ENCODE assay signal across 12 mouse cellular contexts in the genomic region with DNA sequence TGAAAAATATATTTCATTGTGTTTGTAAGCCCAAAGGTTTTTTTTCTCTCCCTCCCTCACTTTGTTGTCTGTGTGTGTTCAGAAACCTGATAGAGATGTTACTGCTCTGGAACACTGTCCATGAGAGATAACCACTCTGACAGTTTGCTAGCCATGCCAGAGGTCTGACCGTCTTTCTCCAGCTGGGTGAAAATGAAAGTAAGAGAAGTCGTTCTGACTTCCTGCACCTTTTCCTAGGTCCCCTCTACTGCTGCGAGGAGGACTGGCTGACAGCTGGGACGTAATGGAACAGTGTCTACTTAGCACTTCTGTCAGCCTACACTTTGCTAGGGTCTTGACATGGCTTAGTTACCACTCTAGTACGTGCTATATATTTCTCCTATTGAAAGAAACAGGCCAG. TPM values are rescaled to one million over a fixed set of nuclear protein-coding genes. Genes with fewer than 3 reads are reported as not detected.
A peak's percentile ranks its signal among the peaks of the same experiment; 100 is the strongest.
DNase-seq lines count a peak whose midpoint lies in the region; ATAC-seq lines count a peak whose summit lies in the region.
"Had no signal": no experiment of that assay in that cellular context is flagged by ENCODE, and none has a peak within 500 bp of the region (broad histone marks: within the 10 kb centered on the region; RNA-seq: fewer than 3 reads in every experiment).

No protein-coding gene starts in this region.

- no peak overlapping the region for H3K4me3 ChIP-seq in hindbrain, embryonic 13.5 days
- H3K4me3 ChIP-seq: limb, embryonic 15.5 days had no signal

- ATAC-seq in hematopoietic stem cell, adult 5-6 weeks (replicated peaks in 1 of 2; ENCODE audit: insufficient read depth in 1 of 2, low FRiP score in 2 of 2, low TSS enrichment in 1 of 2, low read depth in 1 of 2, poor library complexity in 2 of 2, severe bottlenecking in 2 of 2) = peak; percentile 68 to 77
- ATAC-seq in megakaryocyte-erythroid progenitor cell, adult 5-6 weeks (replicated peaks; ENCODE audit: low FRiP score, low TSS enrichment, poor library complexity, severe bottlenecking) = peak; percentile 93
- no peak for ATAC-seq in hindbrain, embryonic 13.5 days (ENCODE audit: low FRiP score)
- ATAC-seq: hindbrain, embryonic 16.5 days had no signal

- no peak overlapping the region for H3K27ac ChIP-seq in hindbrain, embryonic 13.5 days
- H3K27ac ChIP-seq: limb, embryonic 15.5 days had no signal

- no peak overlapping the region for H3K4me2 ChIP-seq in hindbrain, embryonic 13.5 days
- H3K4me2 ChIP-seq: limb, embryonic 15.5 days had no signal

- H3K9ac ChIP-seq in hindbrain, embryonic 13.5 days = no peak overlapping the region
- H3K9ac ChIP-seq: limb, embryonic 15.5 days had no signal

- DNase-seq in thymus, postnatal 0 days (ENCODE audit: low spot score) = peak; percentile 29
- no peak for DNase-seq in thymus, postnatal 4 days
- peak; percentile 59 for DNase-seq in c-Kit-positive CD71-positive TER-119-positive erythroid progenitor cells, embryonic 14.5 days (ENCODE audit: low spot score)
- DNase-seq in right cerebral cortex, adult 2 months (ENCODE audit: low spot score in 2 of 2) = no peak
- no peak for DNase-seq in retina, embryonic 14.5 days (ENCODE audit: low spot score)

- peaks cover 24% of the 10 kb centered on the region for H3K36me3 ChIP-seq in hindbrain, embryonic 13.5 days

- WGBS in hindbrain, embryonic 13.5 days = 87% methylated on average over 5 of the region's 5 CpGs

- no peaks in the 10 kb centered on the region for H3K9me3 ChIP-seq in hindbrain, embryonic 13.5 days
- H3K9me3 ChIP-seq: limb, embryonic 15.5 days had no signal

- no peaks in the 10 kb centered on the region for H3K27me3 ChIP-seq in hindbrain, embryonic 13.5 days
- H3K27me3 ChIP-seq: limb, embryonic 15.5 days had no signal

- 0 out of 2 replicates have a peak, but pooled peaks cover under 1% of the 10 kb centered on the region for H3K4me1 ChIP-seq in hindbrain, embryonic 13.5 days (replicated peaks)
- H3K4me1 ChIP-seq: limb, embryonic 15.5 days had no signal

RNA-seq across cellular contexts. Expression of a gene that starts 9.5 kb away (rescaled TPM):
- polyA plus RNA-seq in thymus, postnatal 0 days (2015; fragmentation: Nextera tagmentation; extraction: Ambion mirVana) = 0.27 and 0.31 TPM in 2 replicates
- not detected in 2 replicates for total RNA-seq in hematopoietic stem cell, adult 5-6 weeks (2017)
- not detected in 2 replicates for total RNA-seq in megakaryocyte-erythroid progenitor cell, adult 5-6 weeks (2014; fragmentation: Nextera tagmentation)
- not detected in 2 replicates for total RNA-seq in megakaryocyte-erythroid progenitor cell, adult 5-6 weeks (2017)
- polyA plus RNA-seq in hindbrain, embryonic 13.5 days (2015; fragmentation: Nextera tagmentation; extraction: Ambion mirVana) = 0.91 and 1.9 TPM in 2 replicates
- polyA plus RNA-seq: limb, embryonic 15.5 days had no signal

RNA-seq across cellular contexts. Expression of a gene that starts 52.2 kb away (rescaled TPM):
- 12.5 and 14.9 TPM in 2 replicates for polyA plus RNA-seq in thymus, postnatal 0 days (2015; fragmentation: Nextera tagmentation; extraction: Ambion mirVana)
- total RNA-seq in hematopoietic stem cell, adult 5-6 weeks (2017) = 21.6 and 24.0 TPM in 2 replicates
- total RNA-seq in megakaryocyte-erythroid progenitor cell, adult 5-6 weeks (2014; fragmentation: Nextera tagmentation) = 31.7 and 38.8 TPM in 2 replicates
- 15.4 and 42.1 TPM in 2 replicates for total RNA-seq in megakaryocyte-erythroid progenitor cell, adult 5-6 weeks (2017)
- 12.9 and 13.4 TPM in 2 replicates for polyA plus RNA-seq in hindbrain, embryonic 13.5 days (2015; fragmentation: Nextera tagmentation; extraction: Ambion mirVana)

RNA-seq across cellular contexts. Expression of a gene that starts 59.5 kb away (rescaled TPM):
- polyA plus RNA-seq in thymus, postnatal 0 days (2015; fragmentation: Nextera tagmentation; extraction: Ambion mirVana) = 0.22 and 0.43 TPM in 2 replicates
- not detected in 2 replicates for total RNA-seq in hematopoietic stem cell, adult 5-6 weeks (2017)
- not detected in 2 replicates for total RNA-seq in megakaryocyte-erythroid progenitor cell, adult 5-6 weeks (2014; fragmentation: Nextera tagmentation)
- not detected in 2 replicates for total RNA-seq in megakaryocyte-erythroid progenitor cell, adult 5-6 weeks (2017)
- polyA plus RNA-seq in hindbrain, embryonic 13.5 days (2015; fragmentation: Nextera tagmentation; extraction: Ambion mirVana) = 0.54 and 0.57 TPM in 2 replicates
- total RNA-seq: adrenal gland, postnatal 36 days; layer of hippocampus, postnatal 25 days had no signal

Comparison
In these comparisons a context has a peak if more than half of its experiments do, and no peak if none do; other contexts are left out.
1. DNase-seq: peak in thymus, postnatal 0 days (single experiment) and c-Kit-positive CD71-positive TER-119-positive erythroid progenitor cells, embryonic 14.5 days (single experiment); none in thymus, postnatal 4 days (single experiment), right cerebral cortex, adult 2 months (0 of 2) and retina, embryonic 14.5 days (single experiment).